Mouse (Mus musculus): Measurements from ENCODE around the gene Enpp3.
A peak's percentile ranks its signal among the peaks of the same experiment; 100 is the strongest.
"Not testable (repeated sequence)": the region's sequence is repeated elsewhere in the genome, so short reads cannot be mapped to it uniquely, and the experiment has no call there.

Enpp3 gene

DNA sequence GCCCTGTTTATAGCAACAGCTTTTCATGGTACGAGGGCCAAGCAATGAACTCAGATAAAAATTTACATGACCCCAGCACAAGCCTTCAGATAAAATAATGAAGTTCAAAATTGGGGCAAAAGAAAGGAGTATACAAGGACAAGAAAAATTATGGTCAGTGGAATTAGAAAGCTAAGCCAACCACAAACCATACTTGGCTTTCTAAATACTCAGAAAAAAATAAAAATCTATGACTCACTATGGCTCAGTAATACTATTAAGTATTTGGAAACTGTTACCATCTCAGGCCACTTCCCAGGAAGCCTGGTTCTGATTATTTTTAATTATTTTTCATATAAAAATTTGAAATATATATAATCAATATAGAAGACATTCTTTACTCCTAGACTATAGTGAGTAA, 19.8 kb downstream of the Enpp3 start:
- DNase-seq (ENCODE audit: low read depth, low spot score), result no peak

DNA sequence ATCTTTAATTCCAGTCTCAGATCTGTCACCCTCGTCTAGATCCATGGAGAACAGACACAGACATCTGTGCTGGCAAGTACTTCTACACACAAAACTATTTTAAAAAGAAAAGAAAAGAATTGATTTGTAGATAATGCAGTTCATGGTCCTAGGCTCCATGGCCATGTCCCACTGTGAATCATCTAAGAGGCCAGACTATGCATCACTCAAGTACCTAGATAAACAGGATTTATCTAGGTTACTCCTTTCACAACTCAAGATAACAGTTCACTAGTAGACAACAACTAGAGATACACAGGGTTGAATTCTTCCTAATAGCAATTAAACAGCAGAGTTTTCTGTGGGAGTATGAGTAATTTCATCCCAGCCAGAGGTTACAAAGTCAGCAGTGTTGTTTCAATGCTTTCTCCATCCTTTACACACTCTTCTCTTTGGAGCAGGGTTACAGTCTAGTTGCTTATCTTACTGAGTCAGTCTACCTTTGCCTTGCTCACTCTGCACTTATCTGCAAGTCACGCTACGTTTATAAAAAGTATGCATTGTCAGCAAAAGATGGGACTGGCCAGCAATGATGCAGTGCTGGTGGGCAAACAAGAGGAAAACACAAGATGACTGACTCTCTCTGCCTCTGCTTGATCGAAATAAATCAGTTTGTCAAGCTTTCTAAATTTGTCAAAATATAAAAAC, 20.5 kb downstream of the Enpp3 start:
- no peak for DNase-seq (ENCODE audit: low read depth, low spot score)

DNA sequence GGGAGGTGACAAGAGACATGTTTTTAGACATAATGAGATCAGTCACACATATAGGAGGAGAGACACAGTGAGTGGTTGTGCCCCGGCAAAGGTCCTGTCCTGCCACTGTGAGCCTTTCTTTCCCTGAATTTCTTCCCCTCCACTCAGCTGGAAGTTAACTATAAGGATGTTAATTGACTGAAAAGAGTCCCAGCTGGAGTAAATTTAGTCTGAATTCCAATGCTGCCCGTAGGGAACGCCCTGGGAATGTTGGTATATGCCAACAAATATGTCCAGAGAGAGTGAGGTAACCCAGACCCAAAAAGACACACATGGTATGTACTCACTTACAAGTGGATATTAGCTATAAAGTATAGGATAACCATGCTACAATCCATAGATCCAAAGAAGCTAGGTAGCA, 23.1 kb downstream of the Enpp3 start:
- DNase-seq (ENCODE audit: low read depth, low spot score), result no peak

DNA sequence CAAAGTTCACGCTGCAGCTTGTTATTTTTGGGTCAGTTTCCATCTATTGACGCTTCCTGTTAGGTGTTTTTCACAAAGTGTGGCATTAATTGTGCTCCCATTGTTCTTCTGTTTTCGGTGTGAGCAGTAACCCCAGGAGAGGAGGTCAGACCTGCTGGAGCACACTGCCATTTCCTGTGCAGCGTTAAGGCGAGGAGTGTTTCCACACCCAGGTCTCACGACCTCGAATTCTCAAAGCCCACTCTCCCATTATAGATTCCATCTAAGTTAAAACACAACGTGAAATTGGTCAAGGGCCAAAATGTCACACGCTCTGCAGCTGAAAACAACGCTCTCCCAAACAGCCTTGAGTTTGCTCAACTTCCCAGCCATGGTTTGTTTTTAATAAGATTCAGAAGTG, 32.0 kb downstream of the Enpp3 start:
- DNase-seq (ENCODE audit: low read depth, low spot score), result no peak

DNA sequence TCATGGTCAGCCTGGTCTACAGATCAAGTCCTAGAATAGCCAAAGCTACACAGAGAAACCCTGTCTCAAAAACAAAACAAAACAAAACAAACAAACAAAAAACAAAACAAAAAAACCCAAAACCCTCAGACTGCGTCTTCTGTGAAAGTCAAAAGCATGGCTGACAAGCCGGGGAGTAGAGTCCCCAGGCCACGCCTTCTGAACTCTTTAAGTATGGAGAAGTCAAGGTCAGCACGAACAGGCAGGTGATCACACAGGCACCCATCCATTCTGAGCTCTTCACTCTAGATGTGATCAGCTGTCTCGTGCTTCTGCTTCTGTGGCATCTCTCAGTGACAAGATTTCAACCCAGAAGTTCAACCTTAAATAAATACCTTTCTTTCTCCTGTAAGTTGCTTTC, 35.9 kb downstream of the Enpp3 start:
- no peak for DNase-seq (ENCODE audit: low read depth, low spot score)

DNA sequence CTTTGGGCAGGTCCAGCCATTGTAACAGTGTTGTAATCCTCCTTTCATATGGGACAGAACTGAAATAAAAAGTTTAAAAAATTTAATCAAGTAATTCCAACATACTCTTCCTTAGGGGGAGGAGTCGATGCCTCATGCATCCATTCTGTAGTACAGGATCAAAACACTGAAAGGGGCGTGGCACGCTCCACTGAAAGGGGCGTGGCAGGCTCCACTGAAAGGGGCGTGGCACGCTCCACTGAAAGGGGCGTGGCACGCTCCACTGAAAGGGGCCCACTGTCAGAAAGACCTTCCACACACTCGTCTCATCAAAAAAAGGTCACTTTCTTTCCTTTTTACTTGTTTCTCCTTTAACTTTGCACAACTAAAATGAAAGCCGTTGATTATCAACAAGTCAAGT, 36.7 kb downstream of the Enpp3 start:
- DNase-seq (ENCODE audit: low read depth, low spot score), result no peak

DNA sequence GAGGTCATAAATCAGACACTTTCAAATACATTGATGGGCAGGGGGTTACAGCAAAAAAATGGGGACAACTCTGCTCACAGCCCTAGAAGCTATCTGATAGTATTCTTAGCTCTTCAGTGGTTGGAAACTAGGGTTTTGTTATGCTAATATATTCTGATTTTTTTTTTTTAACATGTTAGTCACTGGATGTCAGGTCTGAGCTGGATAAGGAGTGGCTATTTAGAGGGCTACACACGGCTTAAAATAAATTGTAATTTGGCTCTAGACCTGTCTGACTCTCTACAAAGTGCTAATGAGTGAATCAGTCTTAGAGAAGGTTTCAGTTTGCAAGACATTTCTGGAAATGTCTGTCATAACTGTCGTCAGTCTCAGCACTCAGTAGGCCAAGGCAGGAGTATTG, 37.5 kb downstream of the Enpp3 start:
- DNase-seq (ENCODE audit: low read depth, low spot score), result no peak

DNA sequence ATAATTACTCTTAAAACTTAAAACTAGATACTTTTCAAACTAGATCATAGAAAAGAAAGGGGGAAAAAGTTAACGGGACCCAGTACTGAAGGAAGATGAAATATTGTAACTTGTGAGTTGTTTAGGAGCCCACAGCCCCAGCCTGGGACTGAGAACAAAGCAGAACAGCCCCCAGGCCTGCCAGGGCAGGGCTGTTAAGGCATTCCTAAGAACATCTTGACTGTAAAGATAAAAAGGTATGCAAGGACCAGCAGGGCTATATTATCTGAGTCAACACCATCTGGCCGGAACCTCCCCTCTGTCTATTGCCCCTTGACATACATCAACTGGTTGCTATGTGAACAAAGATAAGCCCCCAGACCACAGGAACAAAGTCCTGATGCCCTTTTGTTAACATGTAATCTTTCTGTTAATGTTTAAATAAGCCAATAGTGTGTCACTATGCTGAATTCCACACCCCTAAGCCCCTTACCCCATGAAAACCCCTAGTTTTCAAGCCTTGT, 39.8 kb downstream of the Enpp3 start:
- DNase-seq (ENCODE audit: low read depth, low spot score), result not testable (repeated sequence)

DNA sequence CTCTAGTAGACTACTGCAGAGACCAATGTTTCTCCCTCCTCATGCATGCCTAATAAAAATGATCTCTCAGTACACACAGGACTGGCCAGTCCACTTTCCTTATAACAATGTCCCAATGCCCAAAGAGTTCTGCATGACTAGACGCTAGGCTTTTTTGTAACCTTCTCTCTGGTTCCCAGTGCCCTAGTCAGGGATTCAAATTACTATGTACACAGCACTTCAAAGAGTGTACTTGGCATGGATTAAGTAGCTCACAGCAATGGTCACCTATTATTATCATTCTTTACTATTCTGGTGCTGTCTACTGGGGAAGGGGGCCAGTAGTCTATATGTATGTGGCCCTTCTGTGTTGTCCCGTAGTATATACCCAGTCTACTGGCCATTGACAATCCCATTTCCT, 40.8 kb downstream of the Enpp3 start:
- no peak for DNase-seq (ENCODE audit: low read depth, low spot score)

DNA sequence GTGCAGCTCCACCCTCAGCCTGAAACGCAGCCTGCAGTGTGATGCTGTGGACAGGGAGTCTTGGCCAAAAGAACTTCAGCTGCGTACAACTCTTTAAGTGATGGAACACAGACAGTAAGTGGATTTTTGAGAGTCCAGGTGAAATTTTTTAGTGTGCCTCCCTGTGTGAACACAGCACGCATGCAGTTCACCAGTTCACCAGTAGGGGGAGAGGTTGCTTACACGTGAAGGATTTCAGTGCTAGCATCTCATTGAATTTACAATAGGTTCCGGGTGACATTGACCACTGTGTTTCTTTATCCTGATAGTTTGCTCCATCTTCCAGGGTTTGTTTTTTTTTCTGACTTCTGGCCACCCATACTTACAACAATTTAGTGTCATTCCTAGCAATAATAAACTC, 45.4 kb downstream of the Enpp3 start:
- DNase-seq (ENCODE audit: low read depth, low spot score), result peak; percentile 38

DNA sequence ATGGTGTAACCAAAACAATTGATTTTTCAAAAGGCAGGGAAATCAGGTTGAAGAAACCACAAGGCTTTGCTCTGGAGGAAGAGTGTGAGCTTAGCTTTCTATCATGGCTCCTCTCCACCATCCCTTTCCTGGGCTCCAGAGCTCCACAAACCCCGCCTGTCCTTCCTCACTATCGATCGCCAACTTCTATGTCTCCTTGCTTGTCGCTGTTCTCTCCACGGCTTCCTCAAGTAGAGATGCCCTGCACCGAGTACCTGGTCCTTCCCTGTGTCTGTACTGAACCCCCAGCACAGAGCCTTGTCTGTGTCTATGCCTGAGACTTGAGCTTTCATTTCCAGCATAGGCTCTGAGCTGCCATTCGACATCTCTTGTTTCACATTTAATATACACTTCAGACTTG, 49.9 kb downstream of the Enpp3 start:
- DNase-seq (ENCODE audit: low read depth, low spot score), result no peak

DNA sequence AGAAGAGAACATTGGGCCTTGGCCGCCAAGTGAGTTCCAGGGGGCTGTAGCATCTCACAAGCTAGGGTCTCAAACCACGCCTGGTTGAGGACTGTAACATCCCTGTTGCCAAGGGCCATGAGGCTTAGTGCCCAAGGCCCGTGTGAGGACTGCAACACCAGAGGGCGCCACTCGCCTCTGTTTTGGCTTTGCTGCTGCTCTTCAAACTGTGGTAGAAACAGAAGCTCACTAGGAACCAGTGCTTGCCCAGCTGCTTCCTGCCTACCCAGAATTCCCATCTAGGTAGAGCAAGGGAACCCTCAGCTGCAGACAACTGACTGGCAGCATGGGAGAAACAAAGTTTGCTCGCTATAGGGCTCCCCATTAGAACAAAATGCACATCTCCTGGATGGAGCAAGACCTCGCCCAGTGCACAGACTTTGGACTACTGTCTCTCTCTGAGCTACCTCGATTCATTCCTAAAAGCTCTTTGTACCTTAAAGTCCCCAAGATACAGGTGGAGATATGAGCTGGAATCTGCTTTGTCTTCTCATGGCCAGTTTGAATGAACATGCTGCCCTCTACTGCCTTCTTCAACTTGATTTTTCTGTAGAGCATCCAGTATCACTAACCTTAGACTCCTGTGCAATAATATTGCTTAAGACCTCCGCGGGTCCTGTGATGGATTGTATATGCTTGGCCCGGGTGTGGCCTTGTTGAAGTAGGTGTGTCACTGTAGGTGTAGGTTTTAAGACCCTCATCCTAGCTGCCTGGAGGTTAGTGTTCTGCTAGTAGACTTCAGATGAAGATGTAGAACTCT, 52.7 kb downstream of the Enpp3 start:
- DNase-seq (ENCODE audit: low read depth, low spot score), result peak; percentile 71

DNA sequence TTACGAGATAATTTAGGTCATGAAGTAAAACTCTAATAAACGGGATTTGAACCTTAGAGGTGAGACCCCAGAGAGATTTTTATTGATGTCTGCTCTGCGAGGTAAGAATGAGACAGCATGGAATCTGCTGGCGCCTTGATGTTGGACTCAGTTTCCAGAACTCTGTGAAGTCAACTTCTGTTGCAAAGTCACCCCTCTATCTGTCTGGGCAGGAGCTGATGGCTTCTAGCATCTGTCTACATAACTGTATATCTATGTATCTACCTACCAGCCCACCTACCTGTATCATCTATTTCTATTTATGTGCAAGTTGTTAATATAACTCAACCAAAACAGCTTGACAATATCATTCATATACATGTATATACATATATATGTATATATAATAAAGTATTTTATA, 57.3 kb downstream of the Enpp3 start:
- DNase-seq (ENCODE audit: low read depth, low spot score), result no peak

DNA sequence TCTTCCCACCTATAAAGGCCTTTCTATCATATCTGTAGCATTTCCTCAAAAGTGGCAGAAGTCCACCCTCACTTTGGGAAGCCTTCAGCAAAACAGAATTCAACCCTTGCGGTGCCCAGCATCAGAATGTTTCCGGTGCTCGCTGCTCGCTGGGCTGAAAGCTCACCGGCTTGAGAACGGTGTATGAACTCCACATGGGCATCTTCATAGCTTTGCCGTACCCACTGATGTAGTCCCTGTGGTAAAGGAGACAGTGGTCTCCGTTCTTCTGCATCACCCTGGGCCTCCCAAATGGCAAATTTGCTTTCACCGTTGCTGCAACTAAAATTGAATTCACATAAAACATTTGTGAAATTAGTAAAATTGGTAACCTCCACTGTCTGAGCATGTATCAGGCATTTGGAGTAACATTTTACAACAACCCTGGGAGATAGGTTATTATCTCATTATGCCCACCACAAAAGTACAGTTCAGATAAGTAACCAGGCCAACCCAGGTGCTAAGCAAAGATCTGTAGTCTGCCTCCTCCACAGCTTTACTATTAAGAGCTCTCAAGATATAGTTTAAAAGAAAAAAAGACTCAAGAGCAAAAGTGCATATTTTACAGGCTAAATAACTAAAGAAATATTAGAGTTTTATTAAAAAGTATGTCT, 57.9 kb downstream of the Enpp3 start:
- no peak for DNase-seq (ENCODE audit: low read depth, low spot score)

DNA sequence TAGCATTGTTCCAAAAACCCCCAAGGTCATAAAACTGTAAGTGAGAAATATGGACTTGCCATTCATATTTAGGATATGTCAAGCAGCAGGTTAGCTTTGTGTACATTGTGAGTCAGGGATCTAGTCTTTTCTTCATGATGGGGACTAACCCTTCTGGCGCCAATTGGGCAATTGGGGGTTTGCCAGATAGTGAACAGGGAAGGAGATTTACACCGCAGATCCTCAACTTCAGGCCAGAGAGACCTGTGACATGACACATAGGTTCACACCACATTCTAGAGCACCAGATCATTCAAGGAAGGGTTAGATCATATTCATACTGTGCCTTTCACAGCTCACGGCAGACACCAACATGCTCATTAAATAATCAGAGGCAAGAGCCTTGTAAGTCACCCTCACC, 58.7 kb downstream of the Enpp3 start:
- DNase-seq (ENCODE audit: low read depth, low spot score), result no peak

DNA sequence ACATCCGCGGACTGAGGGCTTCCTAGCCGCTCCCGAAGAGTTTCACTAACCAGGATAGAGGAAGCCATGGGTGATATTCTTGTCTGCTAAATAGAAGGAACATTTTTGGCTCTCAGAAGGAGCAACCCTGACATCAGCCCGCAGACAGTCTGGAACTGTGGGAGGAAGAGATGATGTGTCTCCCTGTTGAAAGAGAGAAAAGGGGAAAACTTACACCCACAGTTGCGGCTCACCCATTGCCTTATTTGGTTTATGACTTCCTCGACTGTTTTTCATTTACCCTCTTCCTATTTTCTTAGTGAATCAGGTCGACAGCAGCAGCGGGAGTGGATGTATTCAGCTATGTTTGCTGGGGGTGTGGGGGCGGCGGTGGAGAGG, 64.0 kb downstream of the Enpp3 start:
- no peak for DNase-seq (ENCODE audit: low read depth, low spot score)

DNA sequence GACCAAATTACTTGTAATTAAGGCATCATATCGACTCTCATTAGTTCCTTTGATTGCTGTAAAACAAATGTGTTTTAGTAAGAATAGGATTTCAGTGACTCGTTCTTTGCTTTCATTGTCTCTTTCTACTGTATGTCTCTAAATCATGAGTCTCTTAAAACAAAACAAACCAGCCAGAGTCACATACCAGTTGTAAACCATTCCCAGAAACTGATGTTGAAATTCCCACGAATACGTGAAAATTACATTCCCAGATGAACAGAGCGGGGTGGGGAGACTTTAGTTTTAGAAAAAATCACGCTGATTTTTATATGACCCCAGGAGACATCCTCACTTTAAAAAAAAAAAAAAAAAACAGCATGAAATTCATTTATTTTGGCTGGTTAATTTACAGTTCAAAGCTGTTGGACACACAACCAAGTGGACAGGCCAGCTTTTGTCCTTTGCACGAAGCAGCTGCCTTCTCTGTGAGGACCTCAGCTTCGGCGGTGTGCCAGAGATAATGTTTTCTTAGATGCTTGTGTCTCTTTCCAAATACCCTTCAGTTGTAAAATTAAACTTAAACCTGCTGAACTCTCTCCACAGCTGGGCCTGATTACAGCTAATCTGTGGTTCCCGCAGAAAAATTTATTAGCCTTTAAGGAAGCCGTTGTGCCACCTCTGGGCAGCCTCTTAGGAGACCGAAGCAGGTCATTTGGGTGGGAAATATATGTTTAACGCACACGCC, 64.5 kb downstream of the Enpp3 start:
- DNase-seq (ENCODE audit: low read depth, low spot score), result no peak

DNA sequence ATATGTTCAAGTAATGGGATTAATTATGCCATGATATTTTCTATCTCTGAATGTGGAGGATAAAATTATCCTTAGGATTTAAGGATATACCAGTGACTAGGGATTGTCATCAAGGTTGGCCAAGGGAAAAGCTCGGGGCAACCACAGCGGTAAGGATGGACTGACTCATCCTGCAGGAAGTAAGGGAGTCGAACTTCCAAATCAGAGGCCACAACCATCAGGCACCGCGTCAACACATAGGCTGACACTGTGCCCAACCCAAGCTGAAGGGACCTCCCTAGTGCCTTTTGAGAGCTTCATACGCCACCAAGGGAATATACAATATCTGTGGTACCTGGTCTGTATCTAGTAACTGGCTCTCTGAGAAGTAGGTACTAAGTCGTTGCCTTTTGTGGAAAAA, 73.1 kb downstream of the Enpp3 start:
- DNase-seq (ENCODE audit: low read depth, low spot score), result no peak

DNA sequence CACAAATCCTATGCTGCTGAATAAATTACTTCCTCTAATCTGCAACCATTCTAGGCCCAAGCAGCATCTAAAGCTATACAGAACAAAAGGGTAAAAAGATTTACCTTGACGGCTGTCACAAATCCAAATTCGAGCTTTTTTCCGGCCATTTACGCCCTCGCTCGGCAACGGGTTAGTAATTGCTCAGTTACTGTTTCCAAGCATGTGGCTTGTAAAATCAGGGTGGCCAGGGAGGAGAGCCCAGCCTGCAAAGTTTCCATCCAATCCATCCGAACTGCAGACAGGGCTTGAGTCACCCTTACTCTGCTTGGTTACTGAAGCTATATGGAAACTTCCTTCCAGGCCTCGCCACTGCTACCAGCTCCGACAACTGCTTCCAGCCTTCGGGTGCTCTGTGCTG, 74.9 kb downstream of the Enpp3 start:
- no peak for DNase-seq (ENCODE audit: low read depth, low spot score)

DNA sequence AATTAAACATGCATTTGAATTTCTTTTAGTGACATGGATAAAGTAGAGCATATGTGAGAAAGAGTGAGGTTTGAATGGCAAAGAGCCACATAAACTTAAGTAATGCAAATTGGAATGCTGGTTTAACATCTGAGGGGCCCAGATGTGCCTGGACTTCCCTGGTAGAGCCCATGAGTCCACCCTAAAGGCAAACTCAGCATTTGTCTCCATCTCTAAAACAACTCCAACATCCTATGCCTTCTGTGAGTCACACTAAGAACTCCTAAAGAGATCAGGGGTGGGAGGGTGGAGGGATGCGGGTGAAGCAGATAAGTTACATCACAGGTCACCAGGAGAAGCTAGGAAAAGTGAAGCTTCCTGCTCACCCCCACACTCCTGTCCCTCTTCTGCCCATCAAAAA, 76.6 kb downstream of the Enpp3 start:
- DNase-seq (ENCODE audit: low read depth, low spot score), result no peak

DNA sequence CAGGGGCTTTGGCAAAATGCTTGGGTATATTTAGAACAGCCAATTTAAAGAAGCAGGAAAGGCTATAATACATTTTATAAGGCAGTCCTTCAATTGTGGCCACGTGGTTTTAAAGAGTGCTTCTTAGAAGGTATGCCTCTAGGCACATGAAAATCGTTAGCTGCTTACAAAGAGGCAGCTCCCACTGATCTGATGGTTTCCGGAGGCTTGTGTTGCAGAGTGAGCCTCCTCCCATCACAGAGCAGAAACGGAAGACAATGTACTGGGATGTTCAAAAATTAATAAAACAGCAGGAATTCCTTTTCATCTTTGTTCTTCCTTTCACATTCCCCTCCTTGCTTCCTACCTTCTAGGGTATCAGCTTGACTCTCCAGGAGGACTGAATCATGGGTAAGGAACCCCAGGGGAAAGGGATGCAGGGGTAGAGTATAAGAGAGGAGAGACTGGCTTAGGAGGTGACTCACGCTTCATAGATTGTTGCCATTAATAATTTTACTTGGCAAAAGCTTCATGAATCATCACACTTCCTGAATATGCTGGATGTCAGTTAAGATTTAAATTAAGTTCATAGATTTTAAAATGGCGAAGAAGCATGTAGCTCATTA, 77.4 kb downstream of the Enpp3 start:
- no peak for DNase-seq (ENCODE audit: low read depth, low spot score)

DNA sequence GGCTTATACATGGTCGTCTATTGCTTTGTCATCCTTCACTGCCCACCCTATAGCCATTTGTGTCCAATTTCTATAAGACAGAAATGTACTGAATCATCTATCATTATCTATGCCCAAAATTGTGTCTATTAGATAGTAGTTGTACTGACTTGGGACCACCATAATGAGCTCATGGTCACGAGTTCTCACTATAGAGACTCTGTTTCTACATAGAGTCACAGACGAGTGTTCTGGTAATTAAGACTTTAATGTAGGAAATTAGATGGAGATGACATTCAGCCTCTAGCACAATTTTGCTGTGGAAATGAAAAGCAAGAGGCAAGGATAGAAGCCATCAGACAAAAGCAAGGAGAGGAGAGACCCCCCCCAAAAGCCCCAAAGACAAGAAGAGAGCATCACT, 78.0 kb downstream of the Enpp3 start:
- DNase-seq (ENCODE audit: low read depth, low spot score), result no peak
